Mouse (Mus musculus) small intestine, adult 2 months (tissue): Measurements from ENCODE around the gene Wfdc21. TPM values are rescaled to one million over a fixed set of nuclear protein-coding genes. Genes with fewer than 3 reads are reported as not detected.

Source experiments
- H3K27ac ChIP-seq: fragments of 200-500 bp; 2 replicates; pipeline ENCODE4 v1.5.1; 2012; ENCODE audit warnings: low read depth, low read length, control low read depth, inconsistent platforms; ENCODE audit not compliant: insufficient read depth
- H3K27me3 ChIP-seq: fragments of 200-500 bp; 2 replicates; pipeline ENCODE4 v1.6.1; 2012; ENCODE audit warnings: mild to moderate bottlenecking, moderate library complexity, low read length, inconsistent platforms; ENCODE audit not compliant: control insufficient read depth, insufficient read depth
- H3K36me3 ChIP-seq: fragments of 200-500 bp; 2 replicates; pipeline ENCODE4 v1.6.1; 2012; ENCODE audit warnings: mild to moderate bottlenecking, low read length, control low read depth, inconsistent platforms; ENCODE audit not compliant: control insufficient read depth, insufficient read depth
- H3K4me1 ChIP-seq: fragments of 200-500 bp; 2 replicates; pipeline ENCODE4 v1.6.1; 2012; ENCODE audit warnings: low read length, inconsistent platforms, mixed read lengths; ENCODE audit not compliant: control insufficient read depth, insufficient read depth, insufficient read length
- H3K4me3 ChIP-seq: fragments of 200-500 bp; 2 replicates; pipeline ENCODE4 v1.5.1; 2012; ENCODE audit warnings: low read depth, mild to moderate bottlenecking, control low read depth, inconsistent platforms, low read length, moderate library complexity
- CTCF ChIP-seq: fragments of 200-500 bp; IDR thresholded peaks from 2 replicates; pipeline ENCODE4 v1.5.1; 2012; ENCODE audit warnings: low read depth, mild to moderate bottlenecking, control low read depth, inconsistent platforms, low read length, moderate library complexity, mixed read lengths; ENCODE audit not compliant: insufficient replicate concordance, insufficient read length; ENCODE audit errors: extremely low read depth
- POLR2A ChIP-seq: fragments of 200-500 bp; IDR thresholded peaks from 2 replicates; pipeline ENCODE4 v1.6.1; 2012; ENCODE audit warnings: low read depth, mild to moderate bottlenecking, control low read depth, inconsistent platforms, low read length, moderate library complexity
- WGBS: fragments of 180-500 bp; shearing (Covaris S2); methylation state at CpG from one replicate; pipeline ENCODE4 v1.1.7; 2018; 5-methylcytosine and 5-hydroxymethylcytosine counted together
- polyA plus RNA-seq: library from polyadenylated mRNA; depleted of rRNA; stranded (reverse); fragments of >200 nt; gene quantifications from 2 replicates; pipeline ENCODE4 v1.2.3, GENCODE M21; 2012

Gene Wfdc21
- polyA plus RNA-seq, 1 experiment: not detected

DNA sequence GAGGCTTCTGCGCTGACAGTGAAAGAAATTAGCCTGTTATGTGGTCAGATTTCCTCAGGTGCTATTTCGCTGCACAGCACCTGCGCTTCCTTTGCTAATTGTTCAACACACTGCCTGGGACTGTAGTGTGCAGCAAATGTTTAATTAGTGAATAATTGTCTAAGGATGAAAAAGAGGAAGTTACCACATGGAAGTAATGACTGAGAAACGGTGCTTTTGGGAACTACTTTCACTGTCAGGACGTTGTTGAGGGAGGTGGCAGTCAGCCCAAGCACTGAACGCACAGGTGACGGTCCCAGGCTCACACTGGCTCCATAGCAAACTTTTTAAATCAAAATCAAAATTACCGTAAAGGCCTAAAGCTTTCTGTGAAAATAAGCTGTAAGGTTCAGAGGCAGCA is 30.1 kb downstream of the Wfdc21 start:
- H3K4me3 ChIP-seq: no peak overlapping the region
- H3K27ac ChIP-seq: no peak overlapping the region
- no peaks in the 10 kb centered on the region for H3K27me3 ChIP-seq
- TF ChIP-seq CTCF (no peak), POLR2A (no peak)
- peaks cover 84% of the 10 kb centered on the region for H3K36me3 ChIP-seq
- WGBS: 88% methylated on average over 8 of the region's 8 CpGs
- H3K4me1 ChIP-seq: no peaks in the 10 kb centered on the region

DNA sequence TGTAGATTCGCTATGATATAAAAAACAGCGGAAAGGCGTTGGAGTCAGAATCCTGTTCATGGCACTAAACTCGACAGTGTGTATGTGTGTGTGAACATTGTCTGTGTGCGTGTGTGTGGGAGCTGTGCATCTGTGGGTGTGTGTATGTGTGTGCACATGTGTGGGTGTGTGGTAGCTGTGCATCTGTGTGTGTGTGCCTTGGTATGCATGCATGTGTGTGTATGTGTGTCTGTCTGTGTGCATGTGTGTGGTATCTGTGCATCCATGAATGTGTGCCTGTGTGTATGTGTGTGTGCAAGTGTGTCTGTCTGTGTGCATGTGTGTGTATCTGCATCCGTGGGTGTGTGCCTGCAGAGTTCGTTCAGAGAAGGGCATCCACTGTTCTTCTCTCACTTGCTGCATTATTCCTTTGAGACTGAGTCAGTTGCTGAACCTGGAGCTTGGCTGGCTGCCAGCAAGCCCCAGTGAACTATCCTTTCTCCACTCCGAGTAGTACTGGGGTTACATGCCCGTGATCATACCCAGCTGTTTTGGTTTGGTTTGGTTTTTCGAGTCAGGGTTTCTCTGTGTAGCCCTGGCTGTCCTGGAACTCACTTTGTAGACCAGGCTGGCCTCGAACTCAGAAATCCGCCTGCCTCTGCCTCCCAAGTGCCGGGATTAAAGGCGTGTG is 37.3 kb downstream of the Wfdc21 start:
- H3K4me1 ChIP-seq: peaks cover 19% of the 10 kb centered on the region; the same call in 1 of the 2 replicates
- 89% methylated on average over 14 of the region's 14 CpGs for WGBS
- no peaks in the 10 kb centered on the region for H3K27me3 ChIP-seq
- TF ChIP-seq CTCF: no peak
- no peak for TF ChIP-seq POLR2A
- no peak overlapping the region for H3K27ac ChIP-seq
- peaks cover 33% of the 10 kb centered on the region for H3K36me3 ChIP-seq
- no peak overlapping the region for H3K4me3 ChIP-seq

DNA sequence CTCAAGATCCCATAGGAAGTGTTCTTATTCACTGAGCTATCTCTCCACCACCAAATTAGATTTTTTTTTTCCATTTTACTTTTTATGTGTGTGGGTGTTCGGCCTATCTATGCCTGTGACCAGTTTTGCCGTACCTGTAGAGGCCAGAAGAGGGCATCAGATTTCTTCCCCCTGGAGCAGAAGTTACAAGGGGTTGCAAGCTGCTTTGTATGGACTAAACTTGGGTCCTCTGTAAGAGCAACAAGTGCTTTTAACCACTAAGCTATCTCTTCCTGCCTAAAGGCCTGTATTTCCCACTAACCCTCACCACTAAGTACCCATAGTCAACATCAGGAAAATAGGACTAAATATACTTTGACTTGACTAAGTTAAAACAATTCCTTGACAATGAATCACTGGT is 37.9 kb downstream of the Wfdc21 start:
- Histone ChIP-seq H3K36me3 (peaks cover 27% of the 10 kb centered on the region), H3K27me3 (no peaks in the 10 kb centered on the region), H3K4me3 (no peak overlapping the region), H3K4me1 (peaks cover 19% of the 10 kb centered on the region; the same call in 1 of the 2 replicates), H3K27ac (no peak overlapping the region)
- TF ChIP-seq POLR2A (no peak), CTCF (no peak)
- WGBS: 80% methylated on average over 2 of the region's 2 CpGs

DNA sequence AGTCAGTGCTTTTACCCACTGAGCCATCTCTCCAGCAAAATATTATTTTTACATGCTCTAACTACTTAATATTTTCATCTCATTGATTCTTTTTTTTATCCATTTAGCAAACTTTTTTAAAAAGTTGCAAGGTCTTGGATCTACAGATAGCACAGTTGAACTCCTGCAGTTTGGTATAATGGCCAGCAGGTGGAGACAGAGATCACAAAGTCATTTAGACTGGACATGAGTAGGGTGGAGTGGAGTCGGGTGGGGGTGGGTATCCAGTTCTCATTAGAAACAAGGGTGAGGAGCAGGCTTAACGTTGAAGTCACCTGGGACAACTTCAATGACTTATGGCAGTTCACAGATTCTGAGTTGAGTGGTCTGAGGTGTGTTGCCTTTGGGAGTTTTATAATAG is 38.6 kb downstream of the Wfdc21 start:
- Histone ChIP-seq H3K27me3 (no peaks in the 10 kb centered on the region), H3K36me3 (peaks cover 21% of the 10 kb centered on the region), H3K4me3 (no peak overlapping the region), H3K4me1 (peaks cover 19% of the 10 kb centered on the region; the same call in 1 of the 2 replicates), H3K27ac (no peak overlapping the region)
- 3% methylated on average over 2 of the region's 2 CpGs for WGBS
- TF ChIP-seq CTCF (peak; percentile 57; the same call in 1 of the 2 replicates), POLR2A (no peak)

DNA sequence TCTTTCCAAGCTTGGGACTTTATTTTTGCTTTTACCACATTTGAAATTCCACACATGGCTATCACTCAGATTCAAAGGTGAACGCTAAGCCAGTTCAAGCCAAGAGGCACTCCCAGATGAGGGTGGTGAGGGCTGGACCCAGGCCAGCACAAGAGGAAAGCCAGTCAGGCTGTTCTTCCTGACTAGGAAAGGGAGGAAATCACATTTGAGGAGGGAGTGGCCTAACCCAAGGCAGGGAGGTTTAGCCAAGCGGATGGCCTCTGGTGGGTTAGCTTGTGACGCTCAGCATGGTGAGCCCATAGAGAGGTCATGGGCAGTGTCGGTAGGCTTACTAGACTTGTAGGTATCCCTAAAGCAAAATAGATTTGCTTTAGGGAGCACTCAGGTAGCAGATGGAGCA is 40.1 kb downstream of the Wfdc21 start:
- Histone ChIP-seq H3K36me3 (peaks cover 6% of the 10 kb centered on the region), H3K4me1 (peaks cover 19% of the 10 kb centered on the region; the same call in 1 of the 2 replicates), H3K27ac (peak overlapping the region; percentile 12; the same call in 1 of the 2 replicates), H3K4me3 (no peak overlapping the region), H3K27me3 (no peaks in the 10 kb centered on the region)
- TF ChIP-seq POLR2A (no peak), CTCF (no peak)
- WGBS: 38% methylated on average over 4 of the region's 4 CpGs

DNA sequence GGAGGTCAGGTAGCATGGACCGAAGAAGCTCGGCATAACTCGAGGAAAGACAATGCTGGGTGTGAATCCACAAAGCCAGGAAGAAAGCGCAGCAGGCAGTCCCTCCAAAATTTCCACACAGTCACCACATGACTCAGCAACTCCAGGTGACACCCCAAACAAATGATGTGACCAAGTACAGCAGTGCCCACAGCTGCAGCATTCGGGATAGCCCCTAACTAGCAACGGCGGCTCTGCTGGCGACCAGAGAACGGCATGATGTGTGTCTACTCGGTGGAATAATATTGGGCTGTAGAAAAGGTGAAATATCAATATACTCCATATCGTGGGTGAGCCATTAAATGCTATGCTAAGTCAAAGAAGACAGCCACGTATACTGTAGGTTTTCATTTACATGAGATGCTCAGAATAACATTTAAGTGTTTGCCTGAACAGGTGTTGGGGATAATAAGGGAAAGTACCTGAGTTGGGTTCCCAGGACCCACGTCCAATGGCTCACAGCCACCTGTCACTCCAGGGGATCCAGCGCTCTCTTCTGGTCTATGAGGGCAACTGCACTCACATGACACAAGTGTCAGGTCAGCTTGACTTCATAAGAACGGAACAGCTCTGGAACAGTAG is 40.8 kb downstream of the Wfdc21 start:
- H3K4me3 ChIP-seq: no peak overlapping the region
- H3K4me1 ChIP-seq: peaks cover 21% of the 10 kb centered on the region; the same call in 1 of the 2 replicates
- TF ChIP-seq POLR2A (0 out of 2 replicates have a peak, but pooled peaks have one; percentile 14), CTCF (no peak)
- H3K27me3 ChIP-seq: no peaks in the 10 kb centered on the region
- WGBS: 80% methylated on average over 15 of the region's 15 CpGs
- H3K36me3 ChIP-seq: 0 out of 2 replicates have a peak, but pooled peaks cover 4% of the 10 kb centered on the region
- no peak overlapping the region for H3K27ac ChIP-seq

DNA sequence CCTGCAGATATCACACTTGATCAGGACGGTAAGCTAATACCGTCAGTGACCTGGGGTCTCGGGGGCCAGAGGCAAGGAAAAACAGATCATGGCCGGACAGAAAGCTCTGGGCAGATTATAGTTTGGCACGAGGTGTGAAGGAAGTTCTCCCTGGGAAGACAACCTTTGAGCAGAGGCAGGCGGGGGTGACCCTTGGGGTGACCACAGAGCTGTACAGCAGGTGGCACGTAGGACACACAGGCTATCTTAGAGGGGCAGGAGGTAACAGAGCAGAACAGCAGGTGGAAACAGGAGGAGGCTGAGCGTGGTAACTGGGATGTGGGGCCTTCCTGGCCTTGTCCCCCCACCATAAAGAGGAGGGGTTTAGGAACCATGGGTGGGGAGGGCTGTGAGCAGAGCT is 41.6 kb downstream of the Wfdc21 start:
- no peak overlapping the region for H3K27ac ChIP-seq
- 0 out of 2 replicates have a peak, but pooled peaks cover 1% of the 10 kb centered on the region for H3K36me3 ChIP-seq
- peaks cover 29% of the 10 kb centered on the region for H3K4me1 ChIP-seq
- TF ChIP-seq CTCF: no peak
- TF ChIP-seq POLR2A: no peak
- no peaks in the 10 kb centered on the region for H3K27me3 ChIP-seq
- no peak overlapping the region for H3K4me3 ChIP-seq
- 81% methylated on average over 8 of the region's 8 CpGs for WGBS
